Mouse (Mus musculus) heart, embryonic 10.5 days (tissue): ENCODE measurements around the gene Plekhm3. TPM values are rescaled to one million over a fixed set of nuclear protein-coding genes. Genes with fewer than 3 reads are reported as not detected.

Experiments used
- DNase-seq: peaks from one replicate; pipeline ENCODE4 v3.0.0-alpha.2; 2017; ENCODE audit warnings: low spot score
- H3K27ac ChIP-seq: fragments of 300-500 bp; sonication (generic); 2 replicates; pipeline ENCODE4 v1.5.1; 2016; ENCODE audit warnings: mild to moderate bottlenecking
- H3K27me3 ChIP-seq: fragments of 300-500 bp; sonication (generic); 2 replicates; pipeline ENCODE4 v1.6.1; 2016; ENCODE audit warnings: mild to moderate bottlenecking; ENCODE audit not compliant: poor library complexity, insufficient read depth, severe bottlenecking
- H3K36me3 ChIP-seq: fragments of 300-500 bp; sonication (generic); 2 replicates; pipeline ENCODE4 v1.6.1; 2016; ENCODE audit warnings: mild to moderate bottlenecking, moderate library complexity
- H3K4me1 ChIP-seq: fragments of 300-500 bp; sonication (generic); 2 replicates; pipeline ENCODE4 v1.6.1; 2016; ENCODE audit warnings: mild to moderate bottlenecking
- H3K4me3 ChIP-seq: fragments of 300-500 bp; sonication (generic); 2 replicates; pipeline ENCODE4 v1.5.1; 2016; ENCODE audit warnings: mild to moderate bottlenecking, moderate library complexity
- H3K9me3 ChIP-seq: fragments of 300-500 bp; sonication (generic); 2 replicates; pipeline ENCODE4 v1.6.1; 2016; ENCODE audit warnings: mild to moderate bottlenecking, moderate library complexity
- WGBS: fragments of 180-500 bp; shearing (Covaris S2); methylation state at CpG from one replicate; pipeline ENCODE4 v1.1.7; 2016; 5-methylcytosine and 5-hydroxymethylcytosine counted together
- polyA plus RNA-seq: library from polyadenylated mRNA; unstranded; fragments of >200 nt; fragmentation: Nextera tagmentation; extraction: Ambion mirVana; gene quantifications from 2 replicates; pipeline ENCODE4 v1.2.1, GENCODE M21; 2016

The Plekhm3 gene
- polyA plus RNA-seq, 1 experiment from 2014 or later, result 9.3 TPM

- H3K27me3 ChIP-seq, result no peaks in the 10 kb centered on the region
- no peak for DNase-seq
- H3K36me3 ChIP-seq, result no peaks in the 10 kb centered on the region
- H3K9me3 ChIP-seq, result no peaks in the 10 kb centered on the region
- H3K27ac ChIP-seq, result no peak overlapping the region
- WGBS, result 88% methylated on average over 5 of the region's 5 CpGs
- H3K4me3 ChIP-seq, result no peak overlapping the region
- H3K4me1 ChIP-seq, result no peaks in the 10 kb centered on the region
Measured at GRCm38 (mm10) chr1:64859826-64860225, 96.8 kb downstream of the Plekhm3 start.

- H3K27me3 ChIP-seq, result no peaks in the 10 kb centered on the region
- no peaks in the 10 kb centered on the region for H3K9me3 ChIP-seq
- no peak for DNase-seq
- H3K4me3 ChIP-seq, result no peak overlapping the region
- whole genome bisulfite sequencing, result 82% methylated on average over 5 of the region's 5 CpGs
- peaks cover 17% of the 10 kb centered on the region; the same call in 1 of the 2 replicates for H3K4me1 ChIP-seq
- H3K27ac ChIP-seq, result no peak overlapping the region
- no peaks in the 10 kb centered on the region for H3K36me3 ChIP-seq
Measured at GRCm38 (mm10) chr1:64854835-64855234, 101.8 kb downstream of the Plekhm3 start.

- peaks cover 22% of the 10 kb centered on the region for H3K4me1 ChIP-seq
- DNase-seq, result no peak
- peak overlapping the region; percentile 44; the same call in 1 of the 2 replicates for H3K27ac ChIP-seq
- no peaks in the 10 kb centered on the region for H3K36me3 ChIP-seq
- WGBS, result 63% methylated on average over 5 of the region's 5 CpGs
- no peaks in the 10 kb centered on the region for H3K9me3 ChIP-seq
- no peak overlapping the region for H3K4me3 ChIP-seq
- H3K27me3 ChIP-seq, result no peaks in the 10 kb centered on the region
Measured at GRCm38 (mm10) chr1:64853738-64854730, 102.6 kb downstream of the Plekhm3 start.

GRCm38 (mm10) chr1:64853244-64853643, 103.4 kb downstream of the Plekhm3 start:
- no peak overlapping the region for H3K27ac ChIP-seq
- H3K4me3 ChIP-seq, result no peak overlapping the region
- no peaks in the 10 kb centered on the region for H3K9me3 ChIP-seq
- H3K36me3 ChIP-seq, result no peaks in the 10 kb centered on the region
- 82% methylated on average over 2 of the region's 2 CpGs for WGBS
- H3K27me3 ChIP-seq, result no peaks in the 10 kb centered on the region
- peaks cover 30% of the 10 kb centered on the region for H3K4me1 ChIP-seq
- no peak for DNase-seq

- no peak for DNase-seq
- no peak overlapping the region for H3K4me3 ChIP-seq
- H3K4me1 ChIP-seq, result peaks cover 35% of the 10 kb centered on the region
- H3K9me3 ChIP-seq, result no peaks in the 10 kb centered on the region
- H3K27me3 ChIP-seq, result no peaks in the 10 kb centered on the region
- no peak overlapping the region for H3K27ac ChIP-seq
- no peaks in the 10 kb centered on the region for H3K36me3 ChIP-seq
- WGBS, result 76% methylated on average over 2 of the region's 2 CpGs
Measured at GRCm38 (mm10) chr1:64852272-64852671, 104.4 kb downstream of the Plekhm3 start.

- 77% methylated on average over 2 of the region's 2 CpGs for WGBS
- Histone ChIP-seq H3K27me3 (no peaks in the 10 kb centered on the region), H3K4me3 (no peak overlapping the region), H3K9me3 (no peaks in the 10 kb centered on the region), H3K27ac (no peak overlapping the region), H3K4me1 (peaks cover 35% of the 10 kb centered on the region), H3K36me3 (no peaks in the 10 kb centered on the region)
- DNase-seq, result no peak
Measured at GRCm38 (mm10) chr1:64850345-64850744, 106.3 kb downstream of the Plekhm3 start.

- DNase-seq, result no peak
- WGBS, result 80% methylated on average over 1 of the region's 1 CpGs
- Histone ChIP-seq H3K36me3 (no peaks in the 10 kb centered on the region), H3K4me1 (peaks cover 29% of the 10 kb centered on the region), H3K27me3 (no peaks in the 10 kb centered on the region), H3K4me3 (no peak overlapping the region), H3K9me3 (no peaks in the 10 kb centered on the region), H3K27ac (peak overlapping the region; percentile 6; the same call in 1 of the 2 replicates)
Measured at GRCm38 (mm10) chr1:64848996-64849395, 107.6 kb downstream of the Plekhm3 start.

GRCm38 (mm10) chr1:64848081-64848480, 108.5 kb downstream of the Plekhm3 start:
- DNase-seq, result no peak
- H3K27me3 ChIP-seq, result no peaks in the 10 kb centered on the region
- H3K9me3 ChIP-seq, result no peaks in the 10 kb centered on the region
- H3K27ac ChIP-seq, result peak overlapping the region; percentile 56
- no peak overlapping the region for H3K4me3 ChIP-seq
- peaks cover 24% of the 10 kb centered on the region for H3K4me1 ChIP-seq
- 73% methylated on average over 7 of the region's 7 CpGs for WGBS
- no peaks in the 10 kb centered on the region for H3K36me3 ChIP-seq

- Histone ChIP-seq H3K9me3 (no peaks in the 10 kb centered on the region), H3K27me3 (no peaks in the 10 kb centered on the region), H3K36me3 (no peaks in the 10 kb centered on the region), H3K4me3 (no peak overlapping the region), H3K4me1 (peaks cover 24% of the 10 kb centered on the region), H3K27ac (no peak overlapping the region)
- DNase-seq, result no peak
Measured at GRCm38 (mm10) chr1:64847565-64847964, 109.1 kb downstream of the Plekhm3 start.

GRCm38 (mm10) chr1:64844978-64845377, 111.6 kb downstream of the Plekhm3 start:
- H3K9me3 ChIP-seq, result no peaks in the 10 kb centered on the region
- H3K27me3 ChIP-seq, result no peaks in the 10 kb centered on the region
- no peak for DNase-seq
- WGBS, result 79% methylated on average over 3 of the region's 3 CpGs
- H3K27ac ChIP-seq, result no peak overlapping the region
- no peaks in the 10 kb centered on the region for H3K36me3 ChIP-seq
- H3K4me3 ChIP-seq, result no peak overlapping the region
- H3K4me1 ChIP-seq, result peaks cover 23% of the 10 kb centered on the region

GRCm38 (mm10) chr1:64843900-64844616, 112.6 kb downstream of the Plekhm3 start:
- DNase-seq, result no peak
- peaks cover 20% of the 10 kb centered on the region for H3K4me1 ChIP-seq
- no peaks in the 10 kb centered on the region for H3K27me3 ChIP-seq
- H3K36me3 ChIP-seq, result no peaks in the 10 kb centered on the region
- no peaks in the 10 kb centered on the region for H3K9me3 ChIP-seq
- H3K4me3 ChIP-seq, result no peak overlapping the region
- 85% methylated on average over 3 of the region's 3 CpGs for WGBS
- no peak overlapping the region for H3K27ac ChIP-seq

GRCm38 (mm10) chr1:64840930-64841329, 115.7 kb downstream of the Plekhm3 start:
- DNase-seq, result no peak
- H3K27me3 ChIP-seq, result no peaks in the 10 kb centered on the region
- 44% methylated on average over 1 of the region's 1 CpGs for WGBS
- 0 out of 2 replicates have a peak, but pooled peaks cover 7% of the 10 kb centered on the region for H3K4me1 ChIP-seq
- no peaks in the 10 kb centered on the region for H3K36me3 ChIP-seq
- no peak overlapping the region for H3K4me3 ChIP-seq
- no peaks in the 10 kb centered on the region for H3K9me3 ChIP-seq
- H3K27ac ChIP-seq, result no peak overlapping the region

GRCm38 (mm10) chr1:64836584-64836983, 120.0 kb downstream of the Plekhm3 start:
- no peak for DNase-seq
- Histone ChIP-seq H3K4me1 (peaks cover 11% of the 10 kb centered on the region; the same call in 1 of the 2 replicates), H3K27ac (no peak overlapping the region), H3K9me3 (no peaks in the 10 kb centered on the region), H3K4me3 (no peak overlapping the region), H3K36me3 (no peaks in the 10 kb centered on the region), H3K27me3 (no peaks in the 10 kb centered on the region)
- 82% methylated on average over 5 of the region's 5 CpGs for WGBS
